In the genomic region with DNA sequence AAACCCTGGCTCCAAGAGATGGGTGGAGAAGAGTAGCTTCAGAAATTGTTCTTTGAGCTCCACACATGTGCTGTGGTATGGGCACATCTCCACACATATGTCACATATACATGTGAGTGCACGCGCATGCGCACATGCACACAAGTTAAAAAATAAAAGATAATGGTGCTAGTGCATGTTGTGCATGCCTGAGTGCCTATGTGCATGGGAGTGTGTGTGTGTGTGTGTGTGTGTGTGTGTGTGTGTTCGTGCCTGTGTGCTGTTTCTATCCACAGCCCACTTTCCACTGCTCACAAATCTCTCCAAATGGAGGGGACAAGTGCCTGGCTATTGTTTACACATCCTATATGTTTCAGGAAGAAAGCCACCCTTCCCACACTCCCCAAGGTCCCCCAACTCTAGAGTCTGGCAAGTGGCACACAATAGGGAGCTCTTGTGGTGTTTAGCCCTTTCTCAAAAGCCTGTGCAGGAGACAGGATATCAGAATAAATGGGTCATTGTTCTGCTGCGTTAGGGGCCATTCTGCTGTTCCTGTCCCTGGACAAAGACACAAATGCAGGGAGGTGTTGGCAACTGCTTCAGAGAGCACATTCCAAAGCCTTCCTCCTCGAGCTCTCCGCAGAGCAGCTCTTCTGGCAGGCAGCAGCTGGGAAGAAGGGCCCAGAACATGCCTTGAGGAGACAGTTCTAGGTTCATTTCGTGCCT, we compare ENCODE assay signal across 10 mouse cellular contexts. TPM values are rescaled to one million over a fixed set of nuclear protein-coding genes. Genes with fewer than 3 reads are reported as not detected.
A peak's percentile ranks its signal among the peaks of the same experiment; 100 is the strongest.
DNase-seq lines count a peak whose midpoint lies in the region; ATAC-seq and TF ChIP-seq lines count a peak whose summit lies in the region.
"Had no signal": no experiment of that assay in that cellular context is flagged by ENCODE, and none has a peak within 500 bp of the region (broad histone marks: within the 10 kb centered on the region; RNA-seq: fewer than 3 reads in every experiment).

No protein-coding gene starts in this region.

- H3K27me3 ChIP-seq in embryonic facial prominence, embryonic 12.5 days = no peaks in the 10 kb centered on the region
- H3K27me3 ChIP-seq in kidney, adult 2 months (replicated peaks; ENCODE audit: control insufficient read depth, insufficient read depth, low read length) = no peaks in the 10 kb centered on the region
- no peaks in the 10 kb centered on the region for H3K27me3 ChIP-seq in midbrain, embryonic 13.5 days

- no peak overlapping the region for H3K4me3 ChIP-seq in layer of hippocampus, adult 2 months
- no peak overlapping the region for H3K4me3 ChIP-seq in embryonic facial prominence, embryonic 12.5 days
- no peak overlapping the region for H3K4me3 ChIP-seq in kidney, adult 2 months (ENCODE audit: insufficient read depth, low read depth, low read length)
- no peak overlapping the region for H3K4me3 ChIP-seq in midbrain, embryonic 13.5 days (replicated peaks)

- no peak overlapping the region for H3K4me2 ChIP-seq in embryonic facial prominence, embryonic 12.5 days (replicated peaks)
- no peak overlapping the region for H3K4me2 ChIP-seq in midbrain, embryonic 13.5 days (replicated peaks)

- 58% methylated on average over 8 of the region's 8 CpGs for WGBS in embryonic facial prominence, embryonic 12.5 days
- 68% methylated on average over 8 of the region's 8 CpGs for WGBS in kidney, adult 2 months
- WGBS in midbrain, embryonic 13.5 days = 49% methylated on average over 8 of the region's 8 CpGs

- no peak overlapping the region for H3K9ac ChIP-seq in embryonic facial prominence, embryonic 12.5 days
- no peak overlapping the region for H3K9ac ChIP-seq in midbrain, embryonic 13.5 days (replicated peaks)

- H3K9me3 ChIP-seq in embryonic facial prominence, embryonic 12.5 days = no peaks in the 10 kb centered on the region
- no peaks in the 10 kb centered on the region for H3K9me3 ChIP-seq in midbrain, embryonic 13.5 days

- peak; percentile 52 for ATAC-seq in embryonic facial prominence, embryonic 12.5 days (ENCODE audit: insufficient number of reproducible peaks, insufficient read depth, low FRiP score, low TSS enrichment)
- peak; percentile 40; the same call in 1 of the 2 replicates for ATAC-seq in midbrain, embryonic 13.5 days

- no peak for DNase-seq in layer of hippocampus, adult 2 months (ENCODE audit: low spot score in 2 of 2)
- DNase-seq in layer of hippocampus, adult 11-12 months (ENCODE audit: low spot score) = no peak
- DNase-seq in kidney, adult 2 months = peak; percentile 70
- no peak for DNase-seq in MN1 (ENCODE audit: low spot score)
- DNase-seq in cerebellum, adult 11 months = no peak
- no peak for DNase-seq in frontal cortex, postnatal 25 days (ENCODE audit: low spot score in 2 of 2)
- DNase-seq: cerebellum, postnatal 36 days had no signal

- TF ChIP-seq POLR2A in kidney, adult 2 months (IDR thresholded peaks at IDR 0.05; ENCODE audit: low read depth, low read length) = no peak

- H3K4me1 ChIP-seq in embryonic facial prominence, embryonic 12.5 days = peaks cover 4% of the 10 kb centered on the region; the same call in 1 of the 2 replicates
- H3K4me1 ChIP-seq in kidney, adult 2 months (ENCODE audit: control insufficient read depth, insufficient read depth, low read length) = no peaks in the 10 kb centered on the region
- peaks cover 10% of the 10 kb centered on the region; the same call in 1 of the 2 replicates for H3K4me1 ChIP-seq in midbrain, embryonic 13.5 days (replicated peaks)

- H3K36me3 ChIP-seq in embryonic facial prominence, embryonic 12.5 days = no peaks in the 10 kb centered on the region
- H3K36me3 ChIP-seq in kidney, adult 2 months (ENCODE audit: control insufficient read depth, insufficient read depth, low read length) = no peaks in the 10 kb centered on the region
- H3K36me3 ChIP-seq in midbrain, embryonic 13.5 days = no peaks in the 10 kb centered on the region
- H3K36me3 ChIP-seq: G1E had no signal

- 0 out of 2 replicates have a peak overlapping the region, but pooled peaks have one; percentile 1 for H3K27ac ChIP-seq in layer of hippocampus, adult 2 months
- no peak overlapping the region for H3K27ac ChIP-seq in embryonic facial prominence, embryonic 12.5 days
- 0 out of 2 replicates have a peak overlapping the region, but pooled peaks have one; percentile 26 for H3K27ac ChIP-seq in kidney, adult 2 months (ENCODE audit: insufficient read depth, low read depth, low read length)
- no peak overlapping the region for H3K27ac ChIP-seq in midbrain, embryonic 13.5 days

- TF ChIP-seq CTCF in layer of hippocampus, adult 2 months (conservative IDR thresholded peaks at IDR 0.05) = no peak
- TF ChIP-seq CTCF in kidney, adult 2 months (conservative IDR thresholded peaks at IDR 0.05; ENCODE audit: insufficient read depth, insufficient read length, low read depth, low read length) = no peak

RNA-seq across cellular contexts. Expression of a gene that starts 37.9 kb away (rescaled TPM):
- total RNA-seq in layer of hippocampus, adult 2 months (2021) = 10 to 100 TPM; 10.7 to 11.7 TPM
- 27.4 and 28.7 TPM in 2 replicates for polyA plus RNA-seq in embryonic facial prominence, embryonic 12.5 days (2016; fragmentation: Nextera tagmentation; extraction: Ambion mirVana)
- 45.8 and 46.4 TPM in 2 replicates for polyA plus RNA-seq in kidney, adult 2 months (2012; rRNA removed)
- 6.4 and 7.0 TPM in 2 replicates for polyA plus RNA-seq in midbrain, embryonic 13.5 days (2015; fragmentation: Nextera tagmentation; extraction: Ambion mirVana)
- polyA plus RNA-seq: G1E had no signal

Comparison
In these comparisons a context has a peak if more than half of its experiments do, and no peak if none do; other contexts are left out.
1. H3K27ac ChIP-seq: peak in layer of hippocampus, adult 2 months (single experiment) and kidney, adult 2 months (single experiment); none in embryonic facial prominence, embryonic 12.5 days (single experiment) and midbrain, embryonic 13.5 days (single experiment).